Mouse (Mus musculus) hindbrain, postnatal 0 days (tissue): Measurements from ENCODE around the gene Myh7. TPM values are rescaled to one million over a fixed set of nuclear protein-coding genes. Genes with fewer than 3 reads are reported as not detected.

ENCODE experiments used
- ATAC-seq: fragments of 200-750 bp; cut with Nextera tagmentation; 2 replicates; pipeline ENCODE4 v1.8.0; 2017; ENCODE audit warnings: mild to moderate bottlenecking, moderate TSS enrichment, moderate library complexity
- DNase-seq: peaks from one replicate; pipeline ENCODE4 v3.0.0-alpha.2; 2015; ENCODE audit warnings: low spot score
- H3K27ac ChIP-seq: fragments of 300-500 bp; sonication (generic); 2 replicates; pipeline ENCODE4 v1.5.1; 2014; ENCODE audit warnings: mild to moderate bottlenecking
- H3K27me3 ChIP-seq: fragments of 300-500 bp; sonication (generic); 2 replicates; pipeline ENCODE4 v1.6.1; 2014; ENCODE audit warnings: low read length, mixed read lengths; ENCODE audit not compliant: insufficient read depth
- H3K36me3 ChIP-seq: fragments of 300-500 bp; sonication (generic); 2 replicates; pipeline ENCODE4 v1.6.1; 2014; ENCODE audit warnings: low read length, mixed read lengths; ENCODE audit not compliant: insufficient read depth
- H3K4me1 ChIP-seq: fragments of 300-500 bp; sonication (generic); 2 replicates; pipeline ENCODE4 v1.6.1; 2014; ENCODE audit warnings: antibody characterized with exemption, low read length, mixed read lengths; ENCODE audit not compliant: insufficient read depth
- H3K4me2 ChIP-seq: fragments of 300-500 bp; sonication (generic); 2 replicates; pipeline ENCODE4 v1.6.1; 2014; ENCODE audit warnings: low read depth, mild to moderate bottlenecking, low read length, moderate library complexity, mixed read lengths
- H3K4me3 ChIP-seq: fragments of 300-500 bp; sonication (generic); 2 replicates; pipeline ENCODE4 v1.5.1; 2014; ENCODE audit warnings: low read length
- H3K9ac ChIP-seq: fragments of 300-500 bp; sonication (generic); replicated peaks from 2 replicates; pipeline ENCODE4 v1.6.1; 2014; ENCODE audit warnings: mild to moderate bottlenecking, low read length, moderate library complexity, mixed read lengths
- H3K9me3 ChIP-seq: fragments of 300-500 bp; sonication (generic); 2 replicates; pipeline ENCODE4 v1.6.1; 2016; ENCODE audit warnings: low read length, mixed read lengths
- CTCF ChIP-seq: IDR thresholded peaks from 2 replicates; pipeline ENCODE4 v1.5.1; 2016; ENCODE audit warnings: antibody characterized with exemption, control low read depth, low read depth
- WGBS: fragments of 180-500 bp; shearing (Covaris S2); extraction: QIAGEN DNeasy Blood & Tissue Kit; methylation state at CpG from one replicate; pipeline ENCODE4 v1.1.7; 2014; 5-methylcytosine and 5-hydroxymethylcytosine counted together
- polyA plus RNA-seq: library from polyadenylated mRNA; unstranded; fragments of >200 nt; fragmentation: Nextera tagmentation; extraction: Ambion mirVana; gene quantifications from 2 replicates; pipeline ENCODE4 v1.2.1, GENCODE M21; 2015
- total RNA-seq: library from RNA; depleted of rRNA; stranded (reverse); fragments of >200 nt; gene quantifications from 2 replicates; pipeline ENCODE4 v1.2.3, GENCODE M21; 2014

The Myh7 gene
- total and polyA plus RNA-seq, 2 experiments from 2014 or later, result 2.0 to 8.6 TPM

DNA sequence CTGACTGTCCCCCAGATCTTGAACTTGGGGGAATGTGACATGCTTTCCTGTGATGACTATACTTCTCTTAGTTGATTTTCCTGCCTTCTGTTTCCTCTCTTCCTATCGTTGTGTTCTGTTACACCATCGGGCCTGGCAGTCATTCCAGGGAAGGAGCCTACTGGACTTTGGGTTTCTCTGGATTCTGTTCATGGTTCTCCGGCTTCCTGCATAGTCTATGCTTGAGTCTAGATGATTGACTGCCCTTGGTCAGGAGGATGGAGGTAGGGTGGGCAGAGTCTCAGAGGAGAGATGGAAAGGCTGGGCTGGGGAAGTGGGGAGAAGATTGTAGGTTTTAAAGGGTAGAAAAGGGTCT, 54.3 kb downstream of the Myh7 start:
- Histone ChIP-seq H3K27me3 (no peaks in the 10 kb centered on the region), H3K4me1 (no peaks in the 10 kb centered on the region), H3K36me3 (no peaks in the 10 kb centered on the region), H3K4me2 (no peak overlapping the region), H3K27ac (no peak overlapping the region), H3K9me3 (no peaks in the 10 kb centered on the region), H3K4me3 (no peak overlapping the region), H3K9ac (no peak overlapping the region)
- ATAC-seq (no peak), DNase-seq (no peak)
- TF ChIP-seq CTCF, result no peak
- 86% methylated on average over 3 of the region's 3 CpGs for WGBS

DNA sequence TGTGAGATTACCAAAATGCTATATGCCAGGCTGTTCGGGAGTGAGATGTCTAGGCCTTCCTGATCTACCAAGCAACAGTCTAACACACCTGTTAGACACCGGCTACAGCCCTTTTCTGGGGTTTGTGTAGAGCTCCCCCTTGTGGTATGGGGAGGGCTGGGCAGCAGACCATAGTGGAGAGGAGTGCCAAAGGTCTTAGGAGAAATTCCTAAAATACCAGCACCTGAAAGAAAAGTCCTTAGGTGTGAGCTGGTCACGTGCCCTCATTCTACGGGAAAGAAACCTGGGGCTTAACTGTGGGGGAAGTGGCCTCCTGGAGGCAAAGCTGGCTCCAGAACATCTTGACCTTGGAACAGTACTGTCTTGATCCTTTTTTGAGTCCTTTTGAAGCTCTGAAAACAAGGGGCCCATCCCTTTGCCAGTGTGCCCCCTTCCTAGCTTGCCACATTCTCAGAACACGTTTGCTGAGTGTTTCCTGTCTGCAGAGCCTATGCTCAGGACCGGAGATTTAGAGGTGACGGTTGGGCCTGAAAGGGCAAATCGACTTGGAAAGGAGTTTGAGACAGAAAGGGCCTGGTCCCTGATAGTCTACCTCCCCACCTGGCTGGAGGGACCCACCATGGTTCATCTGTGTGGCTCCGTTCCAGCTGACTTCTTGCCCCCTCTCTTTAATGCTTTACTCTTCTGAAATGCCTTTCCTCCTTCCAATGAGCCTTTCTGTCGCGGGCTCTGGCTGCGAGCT, 54.8 kb downstream of the Myh7 start:
- 57% methylated on average over 12 of the region's 12 CpGs for WGBS
- Histone ChIP-seq H3K36me3 (no peaks in the 10 kb centered on the region), H3K27ac (no peak overlapping the region), H3K4me3 (no peak overlapping the region), H3K9ac (no peak overlapping the region), H3K9me3 (no peaks in the 10 kb centered on the region), H3K4me2 (no peak overlapping the region), H3K27me3 (no peaks in the 10 kb centered on the region), H3K4me1 (no peaks in the 10 kb centered on the region)
- peak; percentile 80 for TF ChIP-seq CTCF
- DNase-seq (peak; percentile 57), ATAC-seq (no peak)

DNA sequence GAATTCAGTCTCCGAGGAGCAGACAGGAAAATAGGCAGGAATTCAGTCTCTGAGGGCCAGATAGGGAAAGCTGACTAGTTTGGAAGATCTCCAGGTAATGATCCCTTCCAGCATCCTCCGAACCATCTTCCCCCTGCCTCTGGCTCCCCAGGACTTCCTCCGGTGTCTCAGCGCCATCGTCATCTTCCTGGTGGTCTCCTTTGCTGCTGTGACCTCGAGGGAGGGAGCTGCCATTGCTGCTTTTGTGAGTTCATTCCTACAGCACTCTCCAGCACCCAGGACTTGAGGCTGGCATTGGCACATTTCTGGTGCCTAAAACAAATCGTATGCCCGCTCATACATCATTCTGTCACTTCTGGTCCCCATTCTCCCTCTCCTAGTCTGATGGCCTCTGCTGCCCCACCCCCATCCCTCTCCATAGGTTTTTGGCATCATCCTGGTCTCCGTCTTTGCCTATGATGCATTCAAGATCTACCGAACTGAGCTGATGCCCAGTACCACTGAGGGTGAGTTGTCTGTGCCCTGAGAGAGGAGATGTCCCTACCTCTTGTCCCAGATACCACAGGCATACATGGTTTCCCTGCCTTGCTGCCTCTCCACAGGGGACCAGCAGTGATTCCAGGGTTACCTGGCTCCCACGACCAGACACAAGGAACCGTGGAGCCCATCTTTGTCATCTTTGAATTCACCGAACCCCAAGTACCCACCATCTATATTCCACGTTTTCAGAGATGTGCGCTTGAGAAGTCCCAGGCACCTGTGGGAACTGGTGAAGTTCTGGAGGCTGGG, 55.8 kb downstream of the Myh7 start:
- H3K9ac ChIP-seq, result no peak overlapping the region
- no peaks in the 10 kb centered on the region for H3K36me3 ChIP-seq
- H3K9me3 ChIP-seq, result no peaks in the 10 kb centered on the region
- WGBS, result 73% methylated on average over 15 of the region's 15 CpGs
- H3K4me1 ChIP-seq, result no peaks in the 10 kb centered on the region
- TF ChIP-seq CTCF, result no peak
- no peaks in the 10 kb centered on the region for H3K27me3 ChIP-seq
- DNase-seq (no peak), ATAC-seq (no peak)
- no peak overlapping the region for H3K4me2 ChIP-seq
- H3K4me3 ChIP-seq, result no peak overlapping the region
- H3K27ac ChIP-seq, result no peak overlapping the region

DNA sequence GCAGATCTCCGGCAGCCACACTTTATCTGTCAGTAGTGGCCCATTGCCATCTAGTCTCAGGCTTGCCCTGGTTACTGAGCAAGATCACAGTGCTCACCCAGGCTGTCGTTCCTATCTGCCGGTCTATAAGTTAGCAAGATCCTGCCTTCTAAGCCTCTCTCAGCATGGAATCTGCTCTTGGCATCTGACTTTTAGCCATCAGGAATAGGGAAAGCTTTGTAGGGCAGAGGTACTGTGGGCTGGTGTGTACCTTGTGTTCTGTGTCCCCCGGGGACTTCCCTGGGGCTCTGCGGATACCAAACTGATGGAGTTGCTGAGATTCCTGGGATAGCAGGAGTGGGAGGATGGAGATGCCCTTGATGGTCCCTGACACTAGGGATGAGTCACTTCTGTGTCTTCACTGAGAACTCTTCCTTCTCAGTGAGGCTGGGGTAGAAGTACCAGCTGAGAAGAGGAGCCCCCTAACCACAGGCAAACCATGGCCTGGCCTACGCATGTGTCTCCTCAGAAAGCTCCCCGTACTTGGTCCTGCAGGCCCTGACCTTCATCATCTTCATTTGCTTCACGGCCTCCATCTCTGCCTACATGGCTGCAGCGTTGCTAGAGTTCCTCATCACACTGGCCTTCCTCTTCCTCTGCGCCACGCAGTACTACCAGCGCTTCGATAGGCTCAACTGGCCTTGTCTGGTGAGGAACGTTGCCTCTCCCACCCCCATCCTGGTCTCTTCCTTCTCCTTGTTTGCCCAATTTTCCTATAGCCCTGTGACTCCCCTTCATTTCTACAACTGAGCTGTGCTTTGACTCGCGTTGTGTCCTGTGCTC, 56.9 kb downstream of the Myh7 start:
- Histone ChIP-seq H3K27me3 (no peaks in the 10 kb centered on the region), H3K4me1 (peaks cover 6% of the 10 kb centered on the region; the same call in 1 of the 2 replicates), H3K9ac (no peak overlapping the region), H3K9me3 (no peaks in the 10 kb centered on the region), H3K4me3 (no peak overlapping the region), H3K36me3 (no peaks in the 10 kb centered on the region), H3K27ac (peak overlapping the region; percentile 26; the same call in 1 of the 2 replicates), H3K4me2 (peak overlapping the region; percentile 23; the same call in 1 of the 2 replicates)
- 87% methylated on average over 16 of the region's 16 CpGs for WGBS
- no peak for ATAC-seq
- DNase-seq, result no peak
- TF ChIP-seq CTCF, result no peak

DNA sequence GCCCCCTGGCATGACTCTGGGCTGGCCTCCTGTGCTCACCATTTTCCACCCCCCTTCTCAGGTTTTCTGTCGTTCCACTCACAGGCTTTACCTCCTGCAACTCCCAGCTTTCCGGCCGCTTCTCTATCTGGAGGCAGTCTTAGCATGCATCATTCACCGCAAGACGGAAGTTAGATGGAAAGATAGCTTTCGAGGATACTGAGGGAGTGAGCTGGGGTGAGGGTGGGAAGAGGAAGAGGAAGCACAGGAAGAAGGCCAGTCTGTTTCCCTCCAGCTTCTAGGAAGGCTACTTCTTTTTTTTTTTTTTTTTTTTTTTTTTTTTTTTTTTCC, 57.6 kb downstream of the Myh7 start:
- no peak for DNase-seq
- H3K27me3 ChIP-seq, result no peaks in the 10 kb centered on the region
- ATAC-seq, result no peak
- peak overlapping the region; percentile 85 for H3K27ac ChIP-seq
- H3K4me1 ChIP-seq, result peaks cover 6% of the 10 kb centered on the region; the same call in 1 of the 2 replicates
- H3K9me3 ChIP-seq, result no peaks in the 10 kb centered on the region
- no peak for TF ChIP-seq CTCF
- H3K4me2 ChIP-seq, result peak overlapping the region; percentile 31; the same call in 1 of the 2 replicates
- WGBS, result 44% methylated on average over 6 of the region's 6 CpGs
- peak overlapping the region; percentile 43; the same call in 1 of the 2 replicates for H3K9ac ChIP-seq
- no peaks in the 10 kb centered on the region for H3K36me3 ChIP-seq
- no peak overlapping the region for H3K4me3 ChIP-seq
